Mouse (Mus musculus) CH12.LX (cell line): ENCODE data around the gene Itk. TPM values are rescaled to one million over a fixed set of nuclear protein-coding genes. Genes with fewer than 3 reads are reported as not detected.

ENCODE experiments used
- DNase-seq: peaks from one replicate; pipeline ENCODE4 v3.0.0-alpha.2; 2013; ENCODE audit errors: extremely low read depth
- H3K27ac ChIP-seq: 2 replicates; pipeline ENCODE4 v1.5.1; 2012; ENCODE audit warnings: low read depth, mild to moderate bottlenecking, control low read depth, moderate library complexity; ENCODE audit not compliant: insufficient read depth
- H3K27me3 ChIP-seq: replicated peaks from 2 replicates; pipeline ENCODE3; 2012; ENCODE audit warnings: inconsistent platforms
- H3K36me3 ChIP-seq, 2 experiments: replicated peaks in 1 of 2; 2 replicates each; pipeline versions ENCODE3 to v1.6.1; 2012; ENCODE audit warnings: inconsistent platforms in 1 of 2, low read length in 1 of 2, mild to moderate bottlenecking in 1 of 2, mixed read lengths in 1 of 2, moderate library complexity in 1 of 2; ENCODE audit not compliant: control insufficient read depth in 1 of 2, insufficient read depth in 1 of 2
- H3K4me1 ChIP-seq, 2 experiments: 2 replicates each; pipeline ENCODE4 v1.6.1; 2012; ENCODE audit warnings: inconsistent platforms in 1 of 2, moderate library complexity in 1 of 2; ENCODE audit not compliant: insufficient read depth in 2 of 2, control insufficient read depth in 1 of 2
- H3K4me2 ChIP-seq: 2 replicates; pipeline ENCODE4 v1.6.1; 2012; ENCODE audit warnings: low read depth, mild to moderate bottlenecking, control low read depth; ENCODE audit not compliant: poor library complexity, insufficient read depth, severe bottlenecking
- H3K4me3 ChIP-seq, 3 experiments: fragments of 150-350 bp in 1 of 3; sonication (generic) in 1 of 3; replicated peaks in 1 of 3; 2 replicates each; pipeline versions ENCODE3 to v1.5.1; 2011 to 2012; ENCODE audit warnings: low read depth in 2 of 3, low read length in 2 of 3, mild to moderate bottlenecking in 2 of 3, moderate library complexity in 2 of 3, control low read depth in 1 of 3, improper control_type of control experiment in 1 of 3, inconsistent platforms in 1 of 3, mixed read lengths in 1 of 3; ENCODE audit not compliant: poor library complexity in 1 of 3
- H3K79me2 ChIP-seq: replicated peaks from 2 replicates; pipeline ENCODE4 v1.6.1; 2012; ENCODE audit warnings: mild to moderate bottlenecking, moderate library complexity; ENCODE audit not compliant: control insufficient read depth, poor library complexity, insufficient read depth, severe bottlenecking; ENCODE audit errors: extremely low read depth
- H3K9ac ChIP-seq: 2 replicates; pipeline ENCODE4 v1.6.1; 2012; ENCODE audit warnings: low read depth, mild to moderate bottlenecking, control low read depth, moderate library complexity; ENCODE audit not compliant: insufficient read depth
- H3K9me3 ChIP-seq: replicated peaks from 2 replicates; pipeline ENCODE3; 2012; ENCODE audit warnings: low read length, inconsistent platforms, mixed read lengths
- BHLHE40 ChIP-seq: IDR thresholded peaks from 2 replicates; pipeline ENCODE4 v1.6.1; 2011; ENCODE audit warnings: mild to moderate bottlenecking, low read depth, low read length, improper control_type of control experiment
- ELF1 ChIP-seq: IDR thresholded peaks from 2 replicates; pipeline ENCODE4 v1.6.1; 2014; ENCODE audit warnings: low read depth, mild to moderate bottlenecking, inconsistent platforms, low read length, improper control_type of control experiment
- EP300 ChIP-seq: IDR thresholded peaks from 2 replicates; pipeline ENCODE4 v1.6.1; 2011; ENCODE audit warnings: low read length, improper control_type of control experiment
- ETS1 ChIP-seq: conservative IDR thresholded peaks from 2 replicates; pipeline ENCODE4 v1.6.1; 2012; ENCODE audit warnings: low read depth, mild to moderate bottlenecking, inconsistent platforms, low read length, improper control_type of control experiment, moderate library complexity
- GABPA ChIP-seq: IDR thresholded peaks from 2 replicates; pipeline ENCODE4 v1.6.1; 2012; ENCODE audit warnings: low read depth, low read length, improper control_type of control experiment, inconsistent platforms; ENCODE audit not compliant: insufficient replicate concordance
- IRF4 ChIP-seq: IDR thresholded peaks from 2 replicates; pipeline ENCODE4 v1.6.1; 2014; ENCODE audit warnings: low read depth, mild to moderate bottlenecking, inconsistent platforms, low read length, improper control_type of control experiment
- JUN ChIP-seq: IDR thresholded peaks from 2 replicates; pipeline ENCODE4 v1.6.1; 2011; ENCODE audit warnings: low read depth, mild to moderate bottlenecking, low read length, improper control_type of control experiment, moderate library complexity; ENCODE audit not compliant: insufficient read depth
- JUND ChIP-seq: conservative IDR thresholded peaks from 2 replicates; pipeline ENCODE4 v1.6.1; 2011; ENCODE audit warnings: low read depth, low read length, improper control_type of control experiment
- MAX ChIP-seq: IDR thresholded peaks from 2 replicates; pipeline ENCODE4 v1.6.1; 2011; ENCODE audit warnings: low read length, improper control_type of control experiment
- MXI1 ChIP-seq: IDR thresholded peaks from 2 replicates; pipeline ENCODE4 v1.6.1; 2011; ENCODE audit warnings: mild to moderate bottlenecking, low read depth, low read length, improper control_type of control experiment
- NRF1 ChIP-seq: IDR thresholded peaks from 2 replicates; pipeline ENCODE4 v1.6.1; 2014; ENCODE audit warnings: low read depth, mild to moderate bottlenecking, inconsistent platforms, low read length, improper control_type of control experiment, moderate library complexity
- POLR2A ChIP-seq: IDR thresholded peaks from 2 replicates; pipeline ENCODE4 v1.6.1; 2011; ENCODE audit warnings: low read depth, mild to moderate bottlenecking, improper control_type of control experiment, low read length
- POLR2AphosphoS2 ChIP-seq: IDR thresholded peaks from 2 replicates; pipeline ENCODE4 v1.6.1; 2011; ENCODE audit warnings: low read depth, low read length, improper control_type of control experiment
- SIN3A ChIP-seq: IDR thresholded peaks from 2 replicates; pipeline ENCODE4 v1.6.1; 2012; ENCODE audit warnings: low read length, improper control_type of control experiment, inconsistent platforms
- ZKSCAN1 ChIP-seq: IDR thresholded peaks from 2 replicates; pipeline ENCODE4 v1.6.1; 2012; ENCODE audit warnings: low read depth, inconsistent platforms, low read length, improper control_type of control experiment, borderline replicate concordance
- dilution Hi-C: fragments of 300-500 bp; cut with MboI; formaldehyde crosslinking; loops from 2 replicates; pipeline ENCODE4 v1.14.3; 2020; ENCODE audit warnings: low sequenced_read_pairs; ENCODE audit not compliant: extremely low pct_unique_long_range_greater_than_20kb, extremely low pct_ligation_motif_present
- in situ Hi-C: fragments of 300-500 bp; cut with MboI; formaldehyde crosslinking; loops from 3 replicates; pipeline ENCODE4 v1.14.3; 2019; ENCODE audit warnings: low sequenced_read_pairs, low pct_ligation_motif_present, low pct_unique_long_range_greater_than_20kb, mixed read lengths
- polyA plus RNA-seq: library from polyadenylated mRNA; unstranded; fragments of >175 nt; gene quantifications from 2 replicates; pipeline ENCODE4 v1.2.1, GENCODE M21; 2012; ENCODE audit warnings: low read depth; ENCODE audit not compliant: insufficient read length
- total RNA-seq, 2 experiments: library from RNA; depleted of rRNA; stranded (reverse); fragments of 300-350 nt in 1 of 2; fragments of >200 nt in 1 of 2; gene quantifications; 2 replicates each; pipeline ENCODE4 v1.2.3; 2012 to 2014

Itk gene
- total and polyA plus RNA-seq, 3 experiments = 0.11 to 0.64 (median 0.17) TPM

GRCm38 (mm10) chr11:46373071-46374030 lies 16.0 kb downstream of the Itk start (continued):
- TF ChIP-seq ZKSCAN1 = no peak
- peak; percentile 51; the same call in 1 of the 2 replicates for TF ChIP-seq ELF1
- TF ChIP-seq GABPA = no peak
- peak; percentile 98 for TF ChIP-seq IRF4
- peak; percentile 89 for TF ChIP-seq EP300
- TF ChIP-seq POLR2A = peak; percentile 27
- peak; percentile 53; the same call in 1 of the 2 replicates for TF ChIP-seq MXI1

GRCm38 (mm10) chr11:46372331-46372953 lies 16.9 kb downstream of the Itk start:
- Histone ChIP-seq H3K9me3 (no peaks in the 10 kb centered on the region), H3K4me3 (peak overlapping the region in 2 of 3 experiments; percentile 8 to 25), H3K9ac (peak overlapping the region; percentile 81), H3K36me3 (no peaks in the 10 kb centered on the region), H3K27me3 (no peaks in the 10 kb centered on the region), H3K79me2 (no peaks in the 10 kb centered on the region), H3K4me2 (peak overlapping the region; percentile 89), H3K4me1 (peaks cover 34 to 54% of the 10 kb centered on the region in 2 experiments), H3K27ac (peak overlapping the region; percentile 95)
- dilution Hi-C loops = no loop called here
- TF ChIP-seq SIN3A = peak; percentile 1
- peak; percentile 72 for TF ChIP-seq MAX
- no peak for TF ChIP-seq POLR2AphosphoS2
- peak; percentile 43; the same call in 1 of the 2 replicates for TF ChIP-seq BHLHE40
- TF ChIP-seq JUN = 0 out of 2 replicates have a peak, but pooled peaks have one; percentile 18
- no peak for TF ChIP-seq EP300
- TF ChIP-seq ETS1 = 0 out of 2 replicates have a peak, but pooled peaks have one; percentile 21
- no peak for TF ChIP-seq MXI1
- TF ChIP-seq JUND = no peak; the same call in 1 of the 2 replicates
- no peak for TF ChIP-seq NRF1
- in situ Hi-C loops = no loop called here
- no peak for DNase-seq
